Mouse (Mus musculus) ES-Bruce4 (cell line): ENCODE measurements around the gene Duox2. TPM values are rescaled to one million over a fixed set of nuclear protein-coding genes. Genes with fewer than 3 reads are reported as not detected.

Experiments
- H3K27ac ChIP-seq: 2 replicates; pipeline ENCODE4 v1.5.1; 2012; ENCODE audit warnings: low read length, inconsistent platforms; ENCODE audit not compliant: insufficient read depth
- H3K27me3 ChIP-seq: 2 replicates; pipeline ENCODE4 v1.6.1; 2012; ENCODE audit warnings: mild to moderate bottlenecking, low read length, inconsistent platforms; ENCODE audit not compliant: control insufficient read depth, poor library complexity, insufficient read depth, severe bottlenecking
- H3K36me3 ChIP-seq: 2 replicates; pipeline ENCODE4 v1.6.1; 2012; ENCODE audit warnings: inconsistent platforms, mild to moderate bottlenecking, low read length, moderate library complexity; ENCODE audit not compliant: control insufficient read depth, poor library complexity, insufficient read depth, severe bottlenecking
- H3K4me1 ChIP-seq: one replicate; pipeline ENCODE4 v1.8.1; 2011; ENCODE audit warnings: low read length; ENCODE audit not compliant: control insufficient read depth, insufficient read depth
- H3K4me3 ChIP-seq: 2 replicates; pipeline ENCODE4 v1.5.1; 2011; ENCODE audit warnings: low read depth, mild to moderate bottlenecking, low read length
- H3K9ac ChIP-seq: 2 replicates; pipeline ENCODE4 v1.6.1; 2012; ENCODE audit warnings: low read depth, mild to moderate bottlenecking, inconsistent platforms; ENCODE audit not compliant: poor library complexity, severe bottlenecking
- H3K9me3 ChIP-seq: replicated peaks from 2 replicates; pipeline ENCODE4 v1.6.1; 2012; ENCODE audit warnings: mild to moderate bottlenecking, low read length, inconsistent platforms; ENCODE audit not compliant: control insufficient read depth, poor library complexity, insufficient read depth, severe bottlenecking
- CTCF ChIP-seq: IDR thresholded peaks from one replicate; pipeline ENCODE4 v1.8.1; 2011; ENCODE audit warnings: low read depth, low read length
- EP300 ChIP-seq: IDR thresholded peaks from 2 replicates; pipeline ENCODE4 v1.6.1; 2011; ENCODE audit warnings: low read depth, low read length; ENCODE audit not compliant: insufficient read depth
- POLR2A ChIP-seq: IDR thresholded peaks from one replicate; pipeline ENCODE4 v1.8.1; 2011; ENCODE audit warnings: low read length; ENCODE audit not compliant: insufficient read depth
- polyA plus RNA-seq: library from polyadenylated mRNA; stranded (reverse); fragments of >200 nt; gene quantifications from 2 replicates; pipeline ENCODE4 v1.2.4, GENCODE M21; 2011; ENCODE audit warnings: low read depth; ENCODE audit not compliant: missing spikeins, insufficient read depth, insufficient read length

The Duox2 gene
- polyA plus RNA-seq, 1 experiment = not detected

DNA sequence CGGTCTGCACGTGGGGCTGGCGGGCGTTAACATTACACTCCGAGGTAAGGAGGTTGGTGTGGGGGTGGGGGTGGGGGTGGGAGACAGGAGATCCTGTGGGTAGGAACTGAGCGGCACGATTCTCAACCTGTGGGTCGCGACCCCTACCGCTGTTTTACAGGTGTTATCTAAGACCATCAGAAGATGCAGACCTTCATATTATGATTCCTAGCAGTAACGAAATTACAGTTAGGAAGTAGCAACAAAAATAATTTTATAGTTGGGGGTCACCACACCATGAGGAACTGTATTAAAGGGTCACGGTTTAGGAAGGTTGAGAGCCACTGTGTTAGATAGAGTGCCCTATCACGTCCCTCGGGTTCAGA, 2.4 kb upstream of the Duox2 start:
- H3K9me3 ChIP-seq = no peaks in the 10 kb centered on the region
- H3K4me1 ChIP-seq = no peaks in the 10 kb centered on the region
- no peak overlapping the region for H3K27ac ChIP-seq
- no peak overlapping the region for H3K4me3 ChIP-seq
- TF ChIP-seq EP300 = no peak
- no peak for TF ChIP-seq CTCF
- no peak for TF ChIP-seq POLR2A
- H3K27me3 ChIP-seq = peaks cover 23% of the 10 kb centered on the region
- H3K9ac ChIP-seq = no peak overlapping the region
- no peaks in the 10 kb centered on the region for H3K36me3 ChIP-seq

DNA sequence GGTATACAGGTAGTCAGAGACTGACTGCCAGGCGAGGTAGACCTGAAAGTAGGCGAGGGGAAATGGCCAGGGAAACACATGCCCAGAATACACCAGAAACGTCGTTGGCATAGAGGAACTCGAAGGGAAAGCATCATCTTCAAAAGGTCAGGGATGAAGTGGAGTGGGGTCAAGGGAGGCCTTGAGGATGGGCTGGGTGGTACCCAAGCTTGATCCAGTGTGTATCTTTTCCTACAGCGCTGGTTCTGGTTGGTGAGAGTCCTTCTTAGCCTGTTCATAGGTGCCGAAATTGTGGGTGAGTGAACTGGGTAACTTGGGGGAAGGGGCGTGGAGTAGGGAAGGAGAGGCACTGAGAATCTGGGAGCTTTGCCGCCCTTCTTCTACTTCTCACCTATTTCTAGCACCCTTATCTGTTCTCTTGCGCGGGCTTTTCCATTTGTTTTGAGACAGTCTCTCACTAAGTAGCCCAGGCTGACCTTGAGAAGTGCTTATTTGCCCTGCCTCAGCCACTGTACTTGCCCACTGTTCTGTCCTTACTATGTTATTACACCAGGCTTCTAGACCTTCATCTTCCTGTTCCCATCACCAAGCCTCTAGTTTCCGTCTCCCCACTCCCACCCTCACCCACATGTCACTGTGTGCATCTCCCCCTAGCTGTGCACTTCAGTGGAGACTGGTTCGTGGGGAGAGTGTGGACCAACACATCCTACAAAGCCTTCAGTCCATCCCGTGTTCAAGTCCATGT, 1.8 kb upstream of the Duox2 start:
- peaks cover 23% of the 10 kb centered on the region for H3K27me3 ChIP-seq
- H3K9me3 ChIP-seq = no peaks in the 10 kb centered on the region
- H3K4me1 ChIP-seq = no peaks in the 10 kb centered on the region
- no peak overlapping the region for H3K9ac ChIP-seq
- TF ChIP-seq EP300 (no peak), POLR2A (no peak), CTCF (no peak)
- H3K4me3 ChIP-seq = no peak overlapping the region
- no peaks in the 10 kb centered on the region for H3K36me3 ChIP-seq
- no peak overlapping the region for H3K27ac ChIP-seq

DNA sequence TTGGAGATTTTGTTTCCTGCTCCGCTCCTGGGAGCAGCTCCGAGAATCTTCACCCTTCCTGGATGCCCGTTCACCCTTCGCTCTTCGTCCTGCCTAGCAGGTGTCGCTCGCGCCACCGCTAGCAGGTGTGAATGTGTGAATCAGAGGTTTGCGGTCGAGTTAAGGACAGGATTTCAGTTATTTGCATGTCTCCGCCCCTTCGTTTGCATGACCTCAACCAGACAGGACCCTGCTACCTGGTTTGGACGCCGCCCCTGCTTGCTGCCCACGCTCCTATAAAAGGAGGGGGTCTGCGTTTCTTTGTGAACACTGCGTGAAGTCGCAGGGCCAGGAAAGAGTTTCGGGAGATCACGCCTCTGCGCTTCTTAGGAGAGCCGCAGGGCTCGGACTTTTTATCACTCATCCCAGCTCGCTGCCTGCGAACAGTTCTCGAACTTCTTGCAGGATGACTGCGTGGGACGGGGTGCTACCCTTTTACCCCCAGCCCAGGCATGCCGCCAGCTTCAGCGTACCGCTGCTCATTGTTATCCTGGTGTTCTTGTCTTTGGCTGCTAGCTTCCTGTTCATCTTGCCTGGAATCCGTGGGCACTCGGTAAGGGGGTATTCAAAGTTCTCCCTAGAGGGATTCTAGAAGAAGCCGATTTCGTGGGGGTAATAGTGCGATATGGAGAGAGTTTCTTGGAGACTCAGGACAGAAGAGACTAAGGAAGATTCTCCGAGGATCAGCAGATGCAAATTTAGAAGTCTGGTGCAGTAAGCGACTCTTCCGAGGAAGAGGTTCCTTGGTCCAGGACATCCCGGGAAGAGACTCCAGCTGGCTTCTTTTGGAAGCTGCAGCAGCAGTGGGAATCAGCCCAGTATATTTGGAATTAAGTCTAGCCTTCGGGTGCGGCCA, 594 bp upstream of the Duox2 start, which contains the start of gene Duoxa2:
Gene Duoxa2, plus strand, starts transcription at position 305 of the 895 bp plus-strand sequence.
- TF ChIP-seq POLR2A = no peak
- no peak for TF ChIP-seq EP300
- no peak for TF ChIP-seq CTCF
- H3K4me1 ChIP-seq = no peaks in the 10 kb centered on the region

DNA sequence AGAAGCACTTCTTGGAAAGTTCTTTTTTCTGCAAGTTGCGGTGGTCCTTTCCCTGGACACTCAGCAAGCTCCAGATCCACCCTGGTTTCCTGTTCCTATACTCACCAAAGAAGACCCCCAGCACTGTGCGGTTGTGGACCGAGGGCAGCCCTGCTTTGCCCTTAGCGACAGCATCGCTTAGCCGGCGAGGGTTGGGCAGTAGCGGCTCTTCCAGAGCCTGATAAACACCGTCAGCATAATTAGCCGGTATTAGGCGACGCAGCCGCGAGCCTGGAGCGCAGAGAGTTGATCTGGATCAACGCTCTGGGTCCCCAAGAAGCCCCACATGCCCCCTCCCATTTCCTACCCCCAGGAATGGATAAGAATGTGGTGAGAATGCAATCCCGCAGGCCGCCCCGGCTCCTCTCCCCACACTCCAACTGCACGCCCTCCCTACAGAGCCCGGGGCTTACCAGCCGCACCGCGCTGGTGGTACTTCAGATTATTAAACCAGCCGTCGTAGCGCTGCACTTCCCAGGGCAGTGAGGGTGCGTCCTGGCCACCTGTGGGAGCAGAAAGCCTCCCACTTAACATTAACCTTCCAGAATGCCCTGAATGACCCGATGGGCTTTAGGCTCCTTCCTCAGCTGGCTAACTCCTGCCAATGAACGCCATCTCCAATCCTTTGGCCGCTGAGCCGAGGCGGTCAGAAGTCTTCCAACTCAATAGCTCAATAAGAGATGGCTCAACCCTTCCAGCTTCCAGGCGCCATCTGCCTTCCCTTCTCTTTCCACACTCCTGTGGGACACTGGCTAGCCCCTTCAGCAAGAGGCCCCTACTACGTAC, 766 bp downstream of the Duox2 start:
- Histone ChIP-seq H3K36me3 (no peaks in the 10 kb centered on the region), H3K9me3 (no peaks in the 10 kb centered on the region), H3K4me3 (no peak overlapping the region), H3K27ac (no peak overlapping the region), H3K27me3 (peaks cover 23% of the 10 kb centered on the region), H3K9ac (no peak overlapping the region), H3K4me1 (no peaks in the 10 kb centered on the region)
- TF ChIP-seq EP300 (no peak), CTCF (no peak), POLR2A (no peak)

More for the DNA sequence above, 594 bp upstream of the Duox2 start, which contains the start of gene Duoxa2:
- Histone ChIP-seq H3K9me3 (no peaks in the 10 kb centered on the region), H3K27ac (no peak within 1 kb of the TSS), H3K36me3 (no peaks in the 10 kb centered on the region), H3K27me3 (peaks cover 23% of the 10 kb centered on the region), H3K9ac (no peak within 1 kb of the TSS), H3K4me3 (peak within 1 kb of the TSS; percentile 3; the same call in 1 of the 2 replicates)

DNA sequence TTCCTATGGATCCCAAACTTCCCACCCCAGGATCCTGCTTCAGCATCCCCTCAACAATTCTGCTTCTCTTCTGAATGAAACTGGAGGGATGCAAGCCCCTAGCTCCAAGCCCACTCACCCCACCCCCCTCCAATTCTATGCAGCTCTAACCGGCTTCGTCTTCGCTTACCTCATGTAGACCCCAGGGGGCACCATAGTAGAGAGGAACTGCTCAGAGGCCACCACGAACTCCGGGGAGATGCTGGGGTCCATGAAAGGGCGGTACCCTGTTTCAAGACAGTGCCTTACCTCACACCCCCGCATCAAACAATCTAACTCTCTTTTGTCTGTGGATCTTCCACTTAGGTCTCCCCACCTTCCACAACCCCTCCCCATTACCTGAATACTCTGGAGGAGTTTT, 3.3 kb downstream of the Duox2 start:
- Histone ChIP-seq H3K27ac (no peak overlapping the region), H3K4me1 (no peaks in the 10 kb centered on the region), H3K9ac (no peak overlapping the region), H3K9me3 (no peaks in the 10 kb centered on the region), H3K27me3 (peaks cover 15% of the 10 kb centered on the region; the same call in 1 of the 2 replicates), H3K36me3 (no peaks in the 10 kb centered on the region), H3K4me3 (no peak overlapping the region)
- TF ChIP-seq EP300 = no peak
- no peak for TF ChIP-seq POLR2A
- peak; percentile 20 for TF ChIP-seq CTCF
